In the genomic region with DNA sequence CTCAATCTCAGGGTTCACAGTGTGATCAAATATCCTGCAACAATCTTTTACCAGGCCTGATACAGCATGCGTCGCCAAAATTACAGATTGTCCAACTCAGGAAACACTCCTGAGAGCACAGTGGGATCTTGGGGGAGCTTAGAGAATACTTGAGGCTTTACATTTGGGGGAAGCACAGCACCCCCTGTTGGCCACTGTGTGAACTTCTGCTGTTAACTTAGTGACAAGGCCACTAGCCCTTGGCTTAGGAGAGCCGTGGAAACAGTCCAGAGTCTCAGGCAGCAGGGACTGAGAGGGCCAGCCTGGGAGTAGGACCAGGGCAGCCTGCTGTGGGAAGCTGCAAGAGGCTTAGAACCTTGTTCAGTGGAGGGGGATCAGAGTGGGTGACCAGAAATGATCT, we compare ENCODE assay signal across 9 mouse cellular contexts. TPM values are rescaled to one million over a fixed set of nuclear protein-coding genes. Genes with fewer than 3 reads are reported as not detected.
A peak's percentile ranks its signal among the peaks of the same experiment; 100 is the strongest.
DNase-seq lines count a peak whose midpoint lies in the region; ATAC-seq and TF ChIP-seq lines count a peak whose summit lies in the region.
"Had no signal": no experiment of that assay in that cellular context is flagged by ENCODE, and none has a peak within 500 bp of the region (broad histone marks: within the 10 kb centered on the region; RNA-seq: fewer than 3 reads in every experiment).

No protein-coding gene starts in this region.

- 64% methylated on average over 3 of the region's 3 CpGs for WGBS in midbrain, postnatal 0 days
- 73% methylated on average over 3 of the region's 3 CpGs for WGBS in midbrain, embryonic 13.5 days
- WGBS in midbrain, embryonic 10.5 days, result 60% methylated on average over 3 of the region's 3 CpGs

- peak; percentile 59 for TF ChIP-seq CTCF in midbrain, postnatal 0 days (IDR thresholded peaks at IDR 0.05)

- H3K4me2 ChIP-seq in midbrain, postnatal 0 days (ENCODE audit: low read depth, low read length, poor library complexity, severe bottlenecking), result no peak overlapping the region
- no peak overlapping the region for H3K4me2 ChIP-seq in midbrain, embryonic 13.5 days (replicated peaks)

- H3K9me3 ChIP-seq in midbrain, postnatal 0 days (ENCODE audit: low read length), result 0 out of 2 replicates have a peak, but pooled peaks cover 4% of the 10 kb centered on the region
- peaks cover 10% of the 10 kb centered on the region for H3K9me3 ChIP-seq in midbrain, embryonic 13.5 days
- peaks cover 15% of the 10 kb centered on the region for H3K9me3 ChIP-seq in midbrain, embryonic 10.5 days (replicated peaks)

- peak; percentile 22 to 43 for DNase-seq in cerebellum, adult 18-20 months
- no peak for DNase-seq in cerebellum, adult 9-11 months
- DNase-seq in midbrain, postnatal 0 days (ENCODE audit: low spot score), result no peak
- peak; percentile 7 for DNase-seq in kidney, postnatal 14 days
- DNase-seq in spleen, postnatal 10 days (ENCODE audit: low spot score in 2 of 2), result peak; percentile 47 to 69
- DNase-seq in midbrain, embryonic 10.5 days (ENCODE audit: low spot score), result no peak
- DNase-seq in left cerebral cortex, adult 11 months (ENCODE audit: low spot score), result no peak

- no peaks in the 10 kb centered on the region for H3K4me1 ChIP-seq in midbrain, postnatal 0 days (ENCODE audit: insufficient read depth, low read length)
- H3K4me1 ChIP-seq in midbrain, embryonic 13.5 days (replicated peaks), result 0 out of 2 replicates have a peak, but pooled peaks cover 11% of the 10 kb centered on the region
- H3K4me1 ChIP-seq in midbrain, embryonic 10.5 days, result peaks cover 13% of the 10 kb centered on the region

- no peaks in the 10 kb centered on the region for H3K36me3 ChIP-seq in midbrain, postnatal 0 days (ENCODE audit: insufficient read depth, low read length)
- H3K36me3 ChIP-seq in midbrain, embryonic 13.5 days, result no peaks in the 10 kb centered on the region
- no peaks in the 10 kb centered on the region for H3K36me3 ChIP-seq in midbrain, embryonic 10.5 days

- no peak for ATAC-seq in midbrain, postnatal 0 days (ENCODE audit: low FRiP score)
- ATAC-seq in midbrain, embryonic 13.5 days, result no peak

- H3K27ac ChIP-seq in midbrain, postnatal 0 days (ENCODE audit: low read depth, low read length), result no peak overlapping the region
- no peak overlapping the region for H3K27ac ChIP-seq in midbrain, embryonic 13.5 days
- H3K27ac ChIP-seq in midbrain, embryonic 10.5 days (replicated peaks), result no peak overlapping the region

- H3K4me3 ChIP-seq in midbrain, postnatal 0 days (ENCODE audit: low read depth, low read length), result no peak overlapping the region
- no peak overlapping the region for H3K4me3 ChIP-seq in midbrain, embryonic 13.5 days (replicated peaks)
- H3K4me3 ChIP-seq in midbrain, embryonic 10.5 days, result no peak overlapping the region
- H3K4me3 ChIP-seq: myocyte had no signal

- no peak overlapping the region for H3K9ac ChIP-seq in midbrain, postnatal 0 days (replicated peaks; ENCODE audit: low read length, poor library complexity, severe bottlenecking)
- no peak overlapping the region for H3K9ac ChIP-seq in midbrain, embryonic 13.5 days (replicated peaks)

- no peaks in the 10 kb centered on the region for H3K27me3 ChIP-seq in midbrain, postnatal 0 days (ENCODE audit: insufficient read depth, low read length)
- no peaks in the 10 kb centered on the region for H3K27me3 ChIP-seq in midbrain, embryonic 13.5 days
- no peaks in the 10 kb centered on the region; the same call in 1 of the 2 replicates for H3K27me3 ChIP-seq in midbrain, embryonic 10.5 days (ENCODE audit: low read depth, poor library complexity, severe bottlenecking)

RNA-seq across cellular contexts. Expression of a gene that starts 3.6 kb away (rescaled TPM):
- total RNA-seq in midbrain, postnatal 0 days (2014; rRNA removed), result 0.71 and 0.99 TPM in 2 replicates
- polyA plus RNA-seq in midbrain, postnatal 0 days (2015; fragmentation: Nextera tagmentation; extraction: Ambion mirVana), result 0.59 and 0.62 TPM in 2 replicates
- 0.20 and 0.31 TPM in 2 replicates for polyA plus RNA-seq in midbrain, embryonic 13.5 days (2015; fragmentation: Nextera tagmentation; extraction: Ambion mirVana)
- polyA plus RNA-seq in midbrain, embryonic 10.5 days (2016; fragmentation: Nextera tagmentation; extraction: Ambion mirVana), result 0.16 and 0.26 TPM in 2 replicates

RNA-seq across cellular contexts. Expression of a gene that starts 20.6 kb away (rescaled TPM):
- 0.28 and 1.0 TPM in 2 replicates for total RNA-seq in midbrain, postnatal 0 days (2014; rRNA removed)
- polyA plus RNA-seq in midbrain, postnatal 0 days (2015; fragmentation: Nextera tagmentation; extraction: Ambion mirVana), result 0.49 and 0.68 TPM in 2 replicates
- 0.19 and 0.27 TPM in 2 replicates for polyA plus RNA-seq in midbrain, embryonic 13.5 days (2015; fragmentation: Nextera tagmentation; extraction: Ambion mirVana)
- polyA plus RNA-seq in midbrain, embryonic 10.5 days (2016; fragmentation: Nextera tagmentation; extraction: Ambion mirVana), result 0.11 TPM in 1 of 2 replicates, not detected in the other
- polyA plus RNA-seq: myocyte had no signal

RNA-seq across cellular contexts. Expression of a gene that starts 31.2 kb away (rescaled TPM):
- not detected in 2 replicates for total RNA-seq in midbrain, postnatal 0 days (2014; rRNA removed)
- polyA plus RNA-seq in midbrain, postnatal 0 days (2015; fragmentation: Nextera tagmentation; extraction: Ambion mirVana), result not detected in 2 replicates
- not detected in 2 replicates for polyA plus RNA-seq in midbrain, embryonic 13.5 days (2015; fragmentation: Nextera tagmentation; extraction: Ambion mirVana)
- not detected in 2 replicates for polyA plus RNA-seq in midbrain, embryonic 10.5 days (2016; fragmentation: Nextera tagmentation; extraction: Ambion mirVana)
- polyA plus RNA-seq: myocyte had no signal

RNA-seq across cellular contexts. Expression of a gene that starts 38.5 kb away (rescaled TPM):
- total RNA-seq in midbrain, postnatal 0 days (2014; rRNA removed), result 0.80 and 1.3 TPM in 2 replicates
- 0.54 and 0.57 TPM in 2 replicates for polyA plus RNA-seq in midbrain, postnatal 0 days (2015; fragmentation: Nextera tagmentation; extraction: Ambion mirVana)
- 0.16 and 0.45 TPM in 2 replicates for polyA plus RNA-seq in midbrain, embryonic 13.5 days (2015; fragmentation: Nextera tagmentation; extraction: Ambion mirVana)
- polyA plus RNA-seq in midbrain, embryonic 10.5 days (2016; fragmentation: Nextera tagmentation; extraction: Ambion mirVana), result 0.02 and 0.10 TPM in 2 replicates

RNA-seq across cellular contexts. Expression of a gene that starts 45.3 kb away (rescaled TPM):
- not detected in 2 replicates for total RNA-seq in midbrain, postnatal 0 days (2014; rRNA removed)
- polyA plus RNA-seq in midbrain, postnatal 0 days (2015; fragmentation: Nextera tagmentation; extraction: Ambion mirVana), result not detected in 2 replicates
- polyA plus RNA-seq in midbrain, embryonic 13.5 days (2015; fragmentation: Nextera tagmentation; extraction: Ambion mirVana), result not detected in 2 replicates
- not detected in 2 replicates for polyA plus RNA-seq in midbrain, embryonic 10.5 days (2016; fragmentation: Nextera tagmentation; extraction: Ambion mirVana)
- polyA plus RNA-seq: myocyte had no signal

Comparison
In these comparisons a context has a peak if more than half of its experiments do, and no peak if none do; other contexts are left out.
1. DNase-seq: peak in cerebellum, adult 18-20 months (2 of 2), kidney, postnatal 14 days (single experiment) and spleen, postnatal 10 days (2 of 2); none in cerebellum, adult 9-11 months (single experiment), midbrain, postnatal 0 days (single experiment), midbrain, embryonic 10.5 days (single experiment) and left cerebral cortex, adult 11 months (single experiment).